Mouse (Mus musculus) lung, postnatal 0 days (tissue): Measurements from ENCODE around the gene Lrrc4c.

Source experiments
- CTCF ChIP-seq: IDR thresholded peaks from 2 replicates; pipeline ENCODE4 v1.5.1; 2016; ENCODE audit warnings: antibody characterized with exemption, mild to moderate bottlenecking
- EP300 ChIP-seq: IDR thresholded peaks from 2 replicates; pipeline ENCODE4 v1.6.1; 2016; ENCODE audit warnings: antibody characterized with exemption, mild to moderate bottlenecking, control low read depth

DNA sequence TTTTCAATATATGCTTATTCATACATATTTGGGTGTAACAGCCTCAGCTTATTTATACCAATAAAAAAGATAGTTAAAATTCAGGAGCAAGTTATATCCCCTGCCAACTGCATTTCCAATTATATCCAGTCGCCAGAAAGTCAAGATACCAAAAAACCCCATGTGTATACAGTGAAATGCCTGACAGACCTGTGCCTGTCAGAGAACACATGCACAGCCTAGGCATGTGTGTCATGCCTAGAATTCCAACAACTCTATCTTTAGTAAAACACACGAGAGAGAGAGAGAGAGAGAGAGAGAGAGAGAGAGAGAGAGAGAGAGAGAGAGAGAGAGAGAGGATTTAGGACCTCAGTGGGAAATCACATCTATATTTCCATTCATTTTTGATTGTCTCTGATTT, 956.7 kb downstream of the Lrrc4c start:
- TF ChIP-seq CTCF (no peak), EP300 (no peak)
